Mouse (Mus musculus): ENCODE measurements around the gene Picalm. TPM values are rescaled to one million over a fixed set of nuclear protein-coding genes. Genes with fewer than 3 reads are reported as not detected.
"Not testable (repeated sequence)": the region's sequence is repeated elsewhere in the genome, so short reads cannot be mapped to it uniquely, and the experiment has no call there.

The Picalm gene
- total RNA-seq, 2 experiments from 2014 or later, result 167 to 180 TPM

- DNase-seq, result no peak
- intact Hi-C loops (cut with DNase I), result no loop called here
Observed at GRCm38 (mm10) chr7:90175576-90175975, 45.6 kb downstream of the Picalm start.

GRCm38 (mm10) chr7:90180635-90181034 lies 50.6 kb downstream of the Picalm start:
- intact Hi-C loops (cut with DNase I), result no loop called here
- DNase-seq, result no peak

- intact Hi-C loops (cut with DNase I), result no loop called here
- no peak for DNase-seq
Observed at GRCm38 (mm10) chr7:90200251-90200650, 70.2 kb downstream of the Picalm start.

- intact Hi-C loops (cut with DNase I), result no loop called here
Observed at GRCm38 (mm10) chr7:90201877-90202465, 72.0 kb downstream of the Picalm start.

GRCm38 (mm10) chr7:90203914-90204313 lies 73.9 kb downstream of the Picalm start:
- intact Hi-C loops (cut with DNase I), result no loop called here
- no peak for DNase-seq

More at GRCm38 (mm10) chr7:90201877-90202465, 72.0 kb downstream of the Picalm start:
- DNase-seq, result no peak

GRCm38 (mm10) chr7:90210116-90210515 lies 80.1 kb downstream of the Picalm start:
- intact Hi-C loops (cut with DNase I), result no loop called here
- no peak for DNase-seq

- DNase-seq, result no peak
- intact Hi-C loops (cut with DNase I), result no loop called here
Observed at GRCm38 (mm10) chr7:90210947-90211346, 80.9 kb downstream of the Picalm start.

GRCm38 (mm10) chr7:90216511-90216910 lies 86.5 kb downstream of the Picalm start:
- intact Hi-C loops (cut with DNase I), result no loop called here
- no peak for DNase-seq

- DNase-seq, result no peak
Observed at GRCm38 (mm10) chr7:90218122-90218521, 88.1 kb downstream of the Picalm start.

GRCm38 (mm10) chr7:90221487-90221886 lies 91.5 kb downstream of the Picalm start:
- intact Hi-C loops (cut with DNase I), result no loop called here
- no peak for DNase-seq

More at GRCm38 (mm10) chr7:90218122-90218521, 88.1 kb downstream of the Picalm start:
- intact Hi-C loops (cut with DNase I), result no loop called here

- intact Hi-C loops (cut with DNase I), result loop anchor here (5.0 kb wide), 1 partner anchor 34 kb away; no protein-coding TSS in a partner anchor
- DNase-seq, result no peak
Observed at GRCm38 (mm10) chr7:90228075-90228474, 98.1 kb downstream of the Picalm start.

- intact Hi-C loops (cut with DNase I), result loop anchor here (5.0 kb wide), 1 partner anchor 33 kb away; no protein-coding TSS in a partner anchor
- DNase-seq, result not testable (repeated sequence)
Observed at GRCm38 (mm10) chr7:90228884-90229283, 98.9 kb downstream of the Picalm start.

GRCm38 (mm10) chr7:90231431-90231830 lies 101.4 kb downstream of the Picalm start:
- intact Hi-C loops (cut with DNase I), result no loop called here
- DNase-seq, result no peak

- DNase-seq, result peak; percentile 36 to 48
- intact Hi-C loops (cut with DNase I), result no loop called here
Observed at GRCm38 (mm10) chr7:90233921-90234320, 103.9 kb downstream of the Picalm start.

- intact Hi-C loops (cut with DNase I), result no loop called here
- DNase-seq, result no peak
Observed at GRCm38 (mm10) chr7:90236289-90236905, 106.4 kb downstream of the Picalm start.

- no peak for DNase-seq
- intact Hi-C loops (cut with DNase I), result no loop called here
Observed at GRCm38 (mm10) chr7:90243151-90243550, 113.1 kb downstream of the Picalm start.

GRCm38 (mm10) chr7:90243643-90244042 lies 113.6 kb downstream of the Picalm start:
- DNase-seq, result no peak
- intact Hi-C loops (cut with DNase I), result no loop called here

- no peak for DNase-seq
Observed at GRCm38 (mm10) chr7:90252946-90253345, 122.9 kb downstream of the Picalm start.

GRCm38 (mm10) chr7:90258701-90259100 lies 128.7 kb downstream of the Picalm start:
- peak in 1 of 2 experiments; percentile 31 for DNase-seq
- intact Hi-C loops (cut with DNase I), result no loop called here

More at GRCm38 (mm10) chr7:90252946-90253345, 122.9 kb downstream of the Picalm start:
- intact Hi-C loops (cut with DNase I), result no loop called here

- intact Hi-C loops (cut with DNase I), result loop anchor here (5.0 to 10.0 kb wide), 2 partner anchors 33 to 105 kb away; no protein-coding TSS in a partner anchor
- no peak for DNase-seq
Observed at GRCm38 (mm10) chr7:90259899-90260298, 129.9 kb downstream of the Picalm start.

- intact Hi-C loops (cut with DNase I), result loop anchor here (5.0 to 10.0 kb wide), 2 partner anchors 35 to 107 kb away; no protein-coding TSS in a partner anchor
- no peak for DNase-seq
Observed at GRCm38 (mm10) chr7:90261902-90262599, 132.0 kb downstream of the Picalm start.

All from heart, postnatal 14 days (tissue).